Mouse (Mus musculus) MEL (cell line): ENCODE measurements around the gene Sptlc2. TPM values are rescaled to one million over a fixed set of nuclear protein-coding genes. Genes with fewer than 3 reads are reported as not detected.

Source experiments
- DNase-seq: peaks from one replicate; pipeline ENCODE4 v3.0.0; 2011; ENCODE audit warnings: low read depth, low spot score
- H3K27ac ChIP-seq: 2 replicates; pipeline ENCODE4 v1.5.1; 2012; ENCODE audit warnings: low read depth, mild to moderate bottlenecking, control low read depth, low read length, moderate library complexity; ENCODE audit not compliant: control insufficient read depth
- H3K27me3 ChIP-seq, 2 experiments: fragments of 150-350 bp in 1 of 2; sonication (generic) in 1 of 2; 2 replicates each; pipeline ENCODE4 v1.6.1; 2012; ENCODE audit warnings: low read length in 2 of 2, mild to moderate bottlenecking in 2 of 2, improper control_type of control experiment in 1 of 2, moderate library complexity in 1 of 2; ENCODE audit not compliant: insufficient read depth in 2 of 2, control insufficient read depth in 1 of 2
- H3K36me3 ChIP-seq, 2 experiments: 2 replicates each; pipeline ENCODE4 v1.6.1; 2012 to 2014; ENCODE audit warnings: low read length in 2 of 2, improper control_type of control experiment in 1 of 2, inconsistent platforms in 1 of 2, mild to moderate bottlenecking in 1 of 2; ENCODE audit not compliant: insufficient read depth in 2 of 2, control insufficient read depth in 1 of 2
- H3K4me1 ChIP-seq, 2 experiments: fragments of 150-350 bp in 1 of 2; sonication (generic) in 1 of 2; 2 replicates each; pipeline ENCODE4 v1.6.1; 2012; ENCODE audit warnings: low read length in 2 of 2, improper control_type of control experiment in 1 of 2, mild to moderate bottlenecking in 1 of 2; ENCODE audit not compliant: insufficient read depth in 2 of 2, control insufficient read depth in 1 of 2
- H3K4me3 ChIP-seq, 2 experiments: fragments of 150-350 bp in 1 of 2; sonication (generic) in 1 of 2; 2 replicates each; pipeline ENCODE4 v1.5.1; 2012; ENCODE audit warnings: low read depth in 2 of 2, low read length in 2 of 2, mild to moderate bottlenecking in 2 of 2, moderate library complexity in 2 of 2, control low read depth in 1 of 2, improper control_type of control experiment in 1 of 2; ENCODE audit not compliant: control insufficient read depth in 1 of 2, insufficient read depth in 1 of 2
- H3K79me2 ChIP-seq: 2 replicates; pipeline ENCODE4 v1.6.1; 2012; ENCODE audit warnings: mild to moderate bottlenecking, low read length, moderate library complexity; ENCODE audit not compliant: control insufficient read depth, poor library complexity, insufficient read depth
- H3K9ac ChIP-seq: 2 replicates; pipeline ENCODE4 v1.6.1; 2012; ENCODE audit warnings: low read depth, mild to moderate bottlenecking, control low read depth, low read length, moderate library complexity; ENCODE audit not compliant: control insufficient read depth, poor library complexity, severe bottlenecking
- H3K9me3 ChIP-seq: fragments of 150-350 bp; sonication (generic); replicated peaks from 2 replicates; pipeline ENCODE4 v1.6.1; 2012; ENCODE audit warnings: mild to moderate bottlenecking, low read length, improper control_type of control experiment, moderate library complexity; ENCODE audit not compliant: insufficient read depth
- BHLHE40 ChIP-seq: IDR thresholded peaks from 2 replicates; pipeline ENCODE4 v1.6.1; 2012; ENCODE audit warnings: low read depth, mild to moderate bottlenecking, inconsistent platforms, low read length, improper control_type of control experiment, borderline replicate concordance
- EP300 ChIP-seq, 2 experiments: IDR thresholded peaks; 2 replicates each; pipeline ENCODE4 v1.6.1; 2011; ENCODE audit warnings: improper control_type of control experiment in 2 of 2, low read length in 2 of 2, low read depth in 1 of 2, mild to moderate bottlenecking in 1 of 2
- ETS1 ChIP-seq: IDR thresholded peaks from 2 replicates; pipeline ENCODE4 v1.6.1; 2012; ENCODE audit warnings: low read depth, mild to moderate bottlenecking, inconsistent platforms, low read length, improper control_type of control experiment, moderate library complexity
- GATA1 ChIP-seq: IDR thresholded peaks from 2 replicates; pipeline ENCODE4 v1.6.1; 2011; ENCODE audit warnings: low read depth, low read length, improper control_type of control experiment
- JUND ChIP-seq: IDR thresholded peaks from 2 replicates; pipeline ENCODE4 v1.6.1; 2011; ENCODE audit warnings: low read depth, mild to moderate bottlenecking, improper control_type of control experiment, low read length
- MAFK ChIP-seq: IDR thresholded peaks from 2 replicates; pipeline ENCODE4 v1.6.1; 2011; ENCODE audit warnings: low read depth, mild to moderate bottlenecking, low read length, improper control_type of control experiment, borderline replicate concordance
- MAX ChIP-seq: IDR thresholded peaks from 2 replicates; pipeline ENCODE4 v1.6.1; 2011; ENCODE audit warnings: low read length, improper control_type of control experiment
- MAZ ChIP-seq: IDR thresholded peaks from 2 replicates; pipeline ENCODE4 v1.6.1; 2012; ENCODE audit warnings: low read depth, mild to moderate bottlenecking, inconsistent platforms, low read length, improper control_type of control experiment
- MEF2A ChIP-seq: IDR thresholded peaks from 2 replicates; pipeline ENCODE4 v1.6.1; 2014; ENCODE audit warnings: low read depth, mild to moderate bottlenecking, inconsistent platforms, low read length, improper control_type of control experiment; ENCODE audit not compliant: poor library complexity, insufficient replicate concordance, severe bottlenecking; ENCODE audit errors: extremely low read depth
- MXI1 ChIP-seq: IDR thresholded peaks from 2 replicates; pipeline ENCODE4 v1.6.1; 2011; ENCODE audit warnings: mild to moderate bottlenecking, low read depth, low read length, improper control_type of control experiment
- MYC ChIP-seq: IDR thresholded peaks from 2 replicates; pipeline ENCODE4 v1.6.1; 2011; ENCODE audit warnings: low read depth, mild to moderate bottlenecking, low read length, improper control_type of control experiment, moderate library complexity
- NELFE ChIP-seq: IDR thresholded peaks from 2 replicates; pipeline ENCODE4 v1.6.1; 2011; ENCODE audit warnings: low read depth, low read length, improper control_type of control experiment
- NRF1 ChIP-seq: IDR thresholded peaks from 2 replicates; pipeline ENCODE4 v1.6.1; 2014; ENCODE audit warnings: low read depth, mild to moderate bottlenecking, inconsistent platforms, low read length, improper control_type of control experiment, moderate library complexity; ENCODE audit not compliant: poor library complexity, insufficient read depth, severe bottlenecking
- POLR2A ChIP-seq, 2 experiments: IDR thresholded peaks; 2 replicates each; pipeline ENCODE4 v1.6.1; 2011 to 2012; ENCODE audit warnings: low read length in 2 of 2, mild to moderate bottlenecking in 2 of 2, control low read depth in 1 of 2, improper control_type of control experiment in 1 of 2, low read depth in 1 of 2, moderate library complexity in 1 of 2; ENCODE audit not compliant: control insufficient read depth in 1 of 2, insufficient read depth in 1 of 2, poor library complexity in 1 of 2
- POLR2AphosphoS5 ChIP-seq: IDR thresholded peaks from 2 replicates; pipeline ENCODE4 v1.6.1; 2012; ENCODE audit warnings: low read depth, borderline replicate concordance, mild to moderate bottlenecking, inconsistent platforms, low read length, moderate library complexity, mixed read lengths
- RAD21 ChIP-seq: IDR thresholded peaks from 2 replicates; pipeline ENCODE4 v1.6.1; 2011; ENCODE audit warnings: mild to moderate bottlenecking, low read depth, low read length, improper control_type of control experiment
- RCOR1 ChIP-seq: IDR thresholded peaks from 2 replicates; pipeline ENCODE4 v1.6.1; 2012; ENCODE audit warnings: low read depth, mild to moderate bottlenecking, inconsistent platforms, low read length, improper control_type of control experiment
- SIN3A ChIP-seq: IDR thresholded peaks from 2 replicates; pipeline ENCODE4 v1.6.1; 2012; ENCODE audit warnings: low read length, improper control_type of control experiment, inconsistent platforms
- ZKSCAN1 ChIP-seq: IDR thresholded peaks from 2 replicates; pipeline ENCODE4 v1.6.1; 2012; ENCODE audit warnings: low read depth, mild to moderate bottlenecking, inconsistent platforms, low read length, improper control_type of control experiment, moderate library complexity
- ZMIZ1 ChIP-seq: IDR thresholded peaks from 2 replicates; pipeline ENCODE4 v1.6.1; 2012; ENCODE audit warnings: low read depth, mild to moderate bottlenecking, inconsistent platforms, low read length, improper control_type of control experiment, moderate library complexity
- polyA plus RNA-seq, 2 experiments: library from polyadenylated mRNA; stranded (reverse) in 1 of 2; unstranded in 1 of 2; fragments of >175 nt in 1 of 2; fragments of >200 nt in 1 of 2; gene quantifications; 2 replicates each; pipeline versions ENCODE4 v1.2.1 to v1.2.4; 2012; ENCODE audit warnings: low replicate concordance in 2 of 2, low read depth in 1 of 2; ENCODE audit not compliant: insufficient read length in 2 of 2, insufficient read depth in 1 of 2, missing spikeins in 1 of 2
- total RNA-seq: library from RNA; depleted of rRNA; stranded (reverse); fragments of 300-350 nt; gene quantifications from 2 replicates; pipeline ENCODE4 v1.2.3, GENCODE M21; 2012

The Sptlc2 gene
- total and polyA plus RNA-seq, 3 experiments = 61.6 to 75.9 TPM; not detected in 1

DNA sequence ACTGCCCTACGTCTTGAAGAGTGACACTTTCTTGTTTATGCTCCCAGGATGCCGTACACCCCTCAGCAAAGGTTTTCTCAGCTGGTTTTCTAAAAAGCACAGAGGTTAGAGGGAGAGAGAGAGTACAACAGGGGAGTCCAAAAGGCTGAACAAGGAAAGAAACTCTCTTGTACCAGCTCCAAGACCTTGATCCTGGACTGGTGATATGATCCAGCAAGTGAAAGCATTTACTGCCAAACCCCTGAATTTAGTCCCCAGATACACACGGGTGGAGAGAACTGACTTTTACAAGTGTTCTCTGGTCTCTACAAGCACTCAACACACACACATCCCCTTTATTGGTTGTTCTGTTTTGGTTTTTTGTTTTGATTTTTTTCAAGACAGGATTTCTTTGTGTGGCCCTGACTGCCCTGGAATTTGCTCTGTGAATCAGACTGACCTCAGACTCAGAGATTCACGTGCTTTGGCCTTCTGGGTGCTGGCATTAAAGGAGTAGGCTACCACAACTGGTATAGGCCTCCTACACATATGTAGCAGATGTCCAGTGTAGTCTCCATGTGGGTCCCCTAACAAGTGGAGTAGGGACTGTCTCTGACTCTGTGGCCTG, 9.8 kb upstream of the Sptlc2 start:
- H3K4me1 ChIP-seq = no peaks in the 10 kb centered on the region
- H3K36me3 ChIP-seq = no peaks in the 10 kb centered on the region
- H3K4me3 ChIP-seq = no peak overlapping the region
- no peak overlapping the region for H3K27ac ChIP-seq
- H3K79me2 ChIP-seq = no peaks in the 10 kb centered on the region
- H3K9me3 ChIP-seq = no peaks in the 10 kb centered on the region
- H3K27me3 ChIP-seq = no peaks in the 10 kb centered on the region
- no peak for DNase-seq
- no peak overlapping the region for H3K9ac ChIP-seq
- TF ChIP-seq POLR2A (IDR thresholded peaks at IDR 0.05; ENCODE audit: control insufficient read depth in 1 of 2, insufficient read depth in 1 of 2, low read depth in 1 of 2, low read length in 2 of 2, poor library complexity in 1 of 2) (no peak), RAD21 (no peak), JUND (no peak), EP300 (IDR thresholded peaks at IDR 0.05; ENCODE audit: low read depth in 1 of 2, low read length in 2 of 2) (no peak), GATA1 (no peak), SIN3A (no peak), NRF1 (no peak), MXI1 (no peak), NELFE (no peak), MAFK (no peak), MYC (no peak), MAZ (no peak), MEF2A (no peak), RCOR1 (no peak), ZKSCAN1 (no peak), MAX (no peak), ZMIZ1 (no peak), ETS1 (no peak), BHLHE40 (no peak)
- TF ChIP-seq, all 39 proteins: peak for 0

- H3K36me3 ChIP-seq = no peaks in the 10 kb centered on the region
These were observed 9.0 kb upstream of the Sptlc2 start for GRCm38 (mm10) chr12:87397126-87397525.

More at GRCm38 (mm10) chr12:87397126-87397525, 9.0 kb upstream of the Sptlc2 start:
- Histone ChIP-seq H3K27me3 (no peaks in the 10 kb centered on the region), H3K4me1 (no peaks in the 10 kb centered on the region), H3K9me3 (no peaks in the 10 kb centered on the region), H3K27ac (no peak overlapping the region), H3K4me3 (no peak overlapping the region), H3K79me2 (no peaks in the 10 kb centered on the region), H3K9ac (no peak overlapping the region)
- no peak for TF ChIP-seq NELFE
- no peak for TF ChIP-seq EP300 (IDR thresholded peaks at IDR 0.05; ENCODE audit: low read depth in 1 of 2, low read length in 2 of 2)
- TF ChIP-seq GATA1 = no peak
- no peak for TF ChIP-seq POLR2AphosphoS5
- no peak for DNase-seq
